Mouse (Mus musculus): ENCODE data around the gene Btbd11.

DNA sequence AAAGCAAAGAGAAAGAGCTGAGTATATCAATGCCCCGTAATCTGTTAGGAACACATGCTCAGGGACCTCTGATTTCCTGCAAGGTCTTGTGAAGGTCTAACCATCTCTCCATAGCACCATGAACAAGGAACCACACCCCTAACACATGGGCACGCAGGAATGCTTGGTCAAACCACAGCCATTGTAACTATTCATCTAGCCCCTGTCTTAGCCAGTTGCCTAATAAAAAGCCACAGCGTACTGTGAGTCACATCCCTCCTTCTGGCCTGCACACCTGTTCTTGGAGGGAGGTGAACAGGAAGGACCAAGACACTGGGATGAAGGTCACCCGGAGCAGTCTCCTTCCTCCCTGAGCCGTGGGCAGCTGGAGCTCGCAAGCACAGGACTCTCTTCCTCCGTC lies 253.0 kb downstream of the Btbd11 start:
- TF ChIP-seq E2F4 (IDR thresholded peaks at IDR 0.05; ENCODE audit: insufficient replicate concordance, low read depth, low read length), result no peak
- no peak for TF ChIP-seq SIN3A (IDR thresholded peaks at IDR 0.05; ENCODE audit: low read length)
- no peak for TF ChIP-seq MAFK (IDR thresholded peaks at IDR 0.05; ENCODE audit: insufficient replicate concordance, low read length)
- TF ChIP-seq USF1 (IDR thresholded peaks at IDR 0.05; ENCODE audit: low read depth, low read length), result no peak
- TF ChIP-seq POLR2A (IDR thresholded peaks at IDR 0.05; ENCODE audit: low read depth, low read length), result no peak
- TF ChIP-seq CTCF (conservative IDR thresholded peaks at IDR 0.05 in 1 of 2, IDR thresholded peaks at IDR 0.05 in 1 of 2; ENCODE audit: low read depth in 2 of 2, low read length in 2 of 2), result no peak
- TF ChIP-seq SMC3 (IDR thresholded peaks at IDR 0.05; ENCODE audit: low read depth, low read length), result no peak
- TF ChIP-seq BHLHE40 (IDR thresholded peaks at IDR 0.05; ENCODE audit: low read depth, low read length), result no peak
- TF ChIP-seq ZMIZ1 (IDR thresholded peaks at IDR 0.05; ENCODE audit: low read depth, low read length), result no peak
- no peak for TF ChIP-seq HCFC1 (IDR thresholded peaks at IDR 0.05; ENCODE audit: low read depth, low read length)

All from CH12.LX (cell line).